Comparison of ENCODE assay signal across 20 mouse cellular contexts in genomic region chr6:15758394-15758793, GRCm38 (mm10). TPM values are rescaled to one million over a fixed set of nuclear protein-coding genes. Genes with fewer than 3 reads are reported as not detected.
DNase-seq lines count a peak whose midpoint lies in the region; ATAC-seq and TF ChIP-seq lines count a peak whose summit lies in the region.
"Had no signal": no experiment of that assay in that cellular context is flagged by ENCODE, and none has a peak within 500 bp of the region (broad histone marks: within the 10 kb centered on the region; RNA-seq: fewer than 3 reads in every experiment).

No protein-coding gene starts in this region.

- H3K4me3 ChIP-seq in gastrocnemius, adult 2 months: no peak overlapping the region
- H3K4me3 ChIP-seq in liver, embryonic 16.5 days (ENCODE audit: low read depth, low read length): no peak overlapping the region
- H3K4me3 ChIP-seq: embryonic facial prominence, embryonic 13.5 days; forebrain, embryonic 13.5 days; heart, embryonic 12.5 days; hindbrain, embryonic 12.5 days; midbrain, embryonic 10.5 days had no signal

- no peaks in the 10 kb centered on the region for H3K27me3 ChIP-seq in liver, embryonic 16.5 days (ENCODE audit: control insufficient read depth, insufficient read depth, low read depth, low read length)
- H3K27me3 ChIP-seq: embryonic facial prominence, embryonic 13.5 days; forebrain, embryonic 13.5 days; heart, embryonic 12.5 days; hindbrain, embryonic 12.5 days had no signal

- H3K9me3 ChIP-seq in liver, embryonic 16.5 days (replicated peaks; ENCODE audit: control insufficient read depth, low read length): no peaks in the 10 kb centered on the region
- H3K9me3 ChIP-seq: embryonic facial prominence, embryonic 13.5 days; forebrain, embryonic 13.5 days; heart, embryonic 12.5 days; hindbrain, embryonic 12.5 days; midbrain, embryonic 10.5 days had no signal

- DNase-seq in gastrocnemius, adult 2 months: no peak
- DNase-seq in gastrocnemius, adult 18-20 months (ENCODE audit: low spot score): no peak
- DNase-seq in 3134 (ENCODE audit: extremely low read depth, insufficient read length, low spot score) (peak; percentile 14), NIH3T3 (ENCODE audit: low read depth) (peak; percentile 35)
- no peak for DNase-seq in urinary bladder, postnatal 25 days (ENCODE audit: low spot score)
- DNase-seq in layer of hippocampus, adult 18-20 months (ENCODE audit: low spot score in 2 of 2): no peak
- DNase-seq in embryo, embryonic 10.5 days (ENCODE audit: low spot score): no peak
- DNase-seq: cerebellum, postnatal 10 days; gastrocnemius, postnatal 10 days; kidney, postnatal 25 days; layer of hippocampus, postnatal 36 days; right cerebral cortex, postnatal 25 days; thymus, postnatal 4 days had no signal

- no peaks in the 10 kb centered on the region for H3K36me3 ChIP-seq in liver, embryonic 16.5 days (ENCODE audit: control insufficient read depth, insufficient read depth)
- H3K36me3 ChIP-seq: embryonic facial prominence, embryonic 13.5 days; heart, embryonic 12.5 days; hindbrain, embryonic 12.5 days; midbrain, embryonic 10.5 days had no signal

- intact Hi-C loops in gastrocnemius, adult 2 months (cut with DNase I): no loop called here

- WGBS in liver, embryonic 16.5 days (ENCODE audit: insufficient replicate concordance): 33% methylated on average over 3 of the region's 3 CpGs

- H3K4me2 ChIP-seq in liver, embryonic 16.5 days (ENCODE audit: low read depth, low read length): no peak overlapping the region
- H3K4me2 ChIP-seq: embryonic facial prominence, embryonic 13.5 days; forebrain, embryonic 13.5 days; heart, embryonic 12.5 days; hindbrain, embryonic 12.5 days had no signal

- TF ChIP-seq CTCF in gastrocnemius, adult 2 months (IDR thresholded peaks at IDR 0.05): no peak

- ATAC-seq in liver, embryonic 16.5 days (ENCODE audit: low read depth): peak; percentile 30; the same call in 1 of the 2 replicates
- ATAC-seq: forebrain, embryonic 13.5 days; intestine, postnatal 0 days had no signal

- H3K4me1 ChIP-seq in liver, embryonic 16.5 days (ENCODE audit: control insufficient read depth, low read depth, low read length): no peaks in the 10 kb centered on the region
- H3K4me1 ChIP-seq: embryonic facial prominence, embryonic 13.5 days; forebrain, embryonic 13.5 days; hindbrain, embryonic 12.5 days; midbrain, embryonic 10.5 days had no signal

- H3K27ac ChIP-seq in gastrocnemius, adult 2 months: 0 out of 2 replicates have a peak overlapping the region, but pooled peaks have one; percentile 24
- H3K27ac ChIP-seq in liver, embryonic 16.5 days (ENCODE audit: low read length): no peak overlapping the region
- H3K27ac ChIP-seq: embryonic facial prominence, embryonic 13.5 days; forebrain, embryonic 13.5 days; hindbrain, embryonic 12.5 days; midbrain, embryonic 10.5 days had no signal

- H3K9ac ChIP-seq in liver, embryonic 16.5 days (ENCODE audit: low read depth, low read length): no peak overlapping the region
- H3K9ac ChIP-seq: embryonic facial prominence, embryonic 13.5 days; forebrain, embryonic 13.5 days; heart, embryonic 12.5 days; hindbrain, embryonic 12.5 days had no signal

RNA-seq across cellular contexts. Expression of gene Mdfic, which starts 37.9 kb away (rescaled TPM):
- total RNA-seq in gastrocnemius, adult 2 months (2021): 1 to 10 TPM; 8.9 to 9.4 TPM
- 1 to 10 TPM; 7.5 to 10.0 TPM for total RNA-seq in gastrocnemius, adult 18-20 months (2021)
- polyA plus RNA-seq in liver, embryonic 16.5 days (2015; fragmentation: Nextera tagmentation; extraction: Ambion mirVana): 0.89 and 1.1 TPM in 2 replicates
- total RNA-seq in layer of hippocampus, adult 18-20 months (2021): 1 to 10 TPM; 2.5 to 4.3 TPM

Comparison
In these comparisons a context has a peak if more than half of its experiments do, and no peak if none do; other contexts are left out.
1. DNase-seq: peak in 3134 (single experiment) and NIH3T3 (single experiment); none in gastrocnemius, adult 2 months (single experiment), gastrocnemius, adult 18-20 months (single experiment), urinary bladder, postnatal 25 days (single experiment), layer of hippocampus, adult 18-20 months (0 of 2) and embryo, embryonic 10.5 days (single experiment).